Mouse (Mus musculus): ENCODE data around the gene Elovl3.

The Elovl3 gene

GRCm38 (mm10) chr19:46135789-46136638 is 4.3 kb downstream of the Elovl3 start:
- CTCF ChIA-PET = interaction anchor here (0.5 to 1.2 kb wide), 9 partner anchors 17 to 330 kb away, joined by 3 to 5 read pairs (median 3); no protein-coding TSS in a partner anchor

- CTCF ChIA-PET = interaction anchor here (0.5 to 1.2 kb wide), 8 partner anchors 16 to 232 kb away, joined by 3 to 4 read pairs (median 3); no protein-coding TSS in a partner anchor
These were observed 5.2 kb downstream of the Elovl3 start for GRCm38 (mm10) chr19:46136639-46137580.

- CTCF ChIA-PET = interaction anchor here (0.6 kb wide), 1 partner anchor 86 kb away, joined by 3 read pairs; no protein-coding TSS in a partner anchor
These were observed 8.6 kb downstream of the Elovl3 start for GRCm38 (mm10) chr19:46140324-46140723.

- CTCF ChIA-PET = interaction anchor here (0.6 to 0.7 kb wide), 2 partner anchors 85 to 326 kb away, joined by 3 to 10 read pairs; no protein-coding TSS in a partner anchor
These were observed 9.4 kb downstream of the Elovl3 start for GRCm38 (mm10) chr19:46141091-46141490.

GRCm38 (mm10) chr19:46147511-46148371 is 16.0 kb downstream of the Elovl3 start, which contains the start of gene Pitx3:
Gene Pitx3, minus strand, starts transcription at chr19:46148326.
- CTCF ChIA-PET = no interaction called here

- CTCF ChIA-PET = no interaction called here
These were observed 16.7 kb downstream of the Elovl3 start for GRCm38 (mm10) chr19:46148372-46148760.

- CTCF ChIA-PET = no interaction called here
These were observed 17.4 kb downstream of the Elovl3 start for GRCm38 (mm10) chr19:46149091-46149490.

- CTCF ChIA-PET = interaction anchor here (0.9 to 1.1 kb wide), 2 partner anchors 9 to 16 kb away, joined by 3 read pairs; no protein-coding TSS in a partner anchor
These were observed 20.6 kb downstream of the Elovl3 start, which contains the start of gene Gbf1 for GRCm38 (mm10) chr19:46152127-46152803. Gene Gbf1, plus strand, starts transcription at chr19:46152509.

GRCm38 (mm10) chr19:46165950-46166349 is 34.3 kb downstream of the Elovl3 start:
- CTCF ChIA-PET = interaction anchor here (0.7 kb wide), 1 partner anchor 229 kb away, joined by 3 read pairs; no protein-coding TSS in a partner anchor

GRCm38 (mm10) chr19:46167169-46167568 is 35.5 kb downstream of the Elovl3 start:
- CTCF ChIA-PET = interaction anchor here (0.6 kb wide), 1 partner anchor 366 kb away, joined by 5 read pairs; no protein-coding TSS in a partner anchor

GRCm38 (mm10) chr19:46169396-46169795 is 37.7 kb downstream of the Elovl3 start:
- CTCF ChIA-PET = no interaction called here

- CTCF ChIA-PET = interaction anchor here (0.6 kb wide), 1 partner anchor 30 kb away, joined by 4 read pairs; no protein-coding TSS in a partner anchor
These were observed 38.2 kb downstream of the Elovl3 start for GRCm38 (mm10) chr19:46169913-46170312.

GRCm38 (mm10) chr19:46172541-46172940 is 40.8 kb downstream of the Elovl3 start:
- CTCF ChIA-PET = interaction anchor here (0.6 kb wide), 1 partner anchor 49 kb away, joined by 6 read pairs; no protein-coding TSS in a partner anchor

- CTCF ChIA-PET = no interaction called here
These were observed 43.5 kb downstream of the Elovl3 start for GRCm38 (mm10) chr19:46175173-46175572.

GRCm38 (mm10) chr19:46177046-46177445 is 45.3 kb downstream of the Elovl3 start:
- CTCF ChIA-PET = interaction anchor here (0.7 kb wide), 1 partner anchor 89 kb away, joined by 4 read pairs; no protein-coding TSS in a partner anchor

GRCm38 (mm10) chr19:46180274-46180673 is 48.6 kb downstream of the Elovl3 start:
- CTCF ChIA-PET = no interaction called here

- CTCF ChIA-PET = no interaction called here
These were observed 50.5 kb downstream of the Elovl3 start for GRCm38 (mm10) chr19:46182241-46182640.
